Comparison of ENCODE assay signal across 8 mouse cellular contexts in genomic region chr1:135282536-135283286, GRCm38 (mm10). TPM values are rescaled to one million over a fixed set of nuclear protein-coding genes. Genes with fewer than 3 reads are reported as not detected.
DNase-seq lines count a peak whose midpoint lies in the region; ATAC-seq and TF ChIP-seq lines count a peak whose summit lies in the region.

No protein-coding gene starts in this region.

- TF ChIP-seq EP300 in ES-Bruce4 (IDR thresholded peaks at IDR 0.05; ENCODE audit: insufficient read depth, low read depth, low read length), result no peak

- whole genome bisulfite sequencing in forebrain, embryonic 15.5 days, result 31% methylated on average over 13 of the region's 13 CpGs
- 35% methylated on average over 13 of the region's 13 CpGs for WGBS in intestine, embryonic 14.5 days
- WGBS in macrophage (ENCODE audit: missing documents), result 0% methylated on average over 13 of the region's 13 CpGs

- DNase-seq in 416B (ENCODE audit: low read depth), result peak; percentile 85
- no peak for DNase-seq in intestine, embryonic 14.5 days (ENCODE audit: low spot score)
- no peak for DNase-seq in right cerebral cortex, postnatal 36 days (ENCODE audit: low spot score in 2 of 2)
- no peak for DNase-seq in spleen, postnatal 14 days (ENCODE audit: low spot score in 2 of 2)

- TF ChIP-seq POLR2A in ES-Bruce4 (IDR thresholded peaks at IDR 0.05; ENCODE audit: insufficient read depth, low read length), result no peak

- peaks cover 2% of the 10 kb centered on the region for H3K4me1 ChIP-seq in ES-Bruce4 (ENCODE audit: control insufficient read depth, insufficient read depth, low read length)
- H3K4me1 ChIP-seq in forebrain, embryonic 15.5 days, result peaks cover 30% of the 10 kb centered on the region
- peaks cover 18% of the 10 kb centered on the region for H3K4me1 ChIP-seq in intestine, embryonic 14.5 days (replicated peaks; ENCODE audit: control insufficient read depth, insufficient read depth, low read length)

- H3K9me3 ChIP-seq in ES-Bruce4 (replicated peaks; ENCODE audit: control insufficient read depth, insufficient read depth, low read length, poor library complexity, severe bottlenecking), result no peaks in the 10 kb centered on the region
- H3K9me3 ChIP-seq in forebrain, embryonic 15.5 days, result no peaks in the 10 kb centered on the region
- no peaks in the 10 kb centered on the region for H3K9me3 ChIP-seq in intestine, embryonic 14.5 days (ENCODE audit: control insufficient read depth, low read length)

- peak overlapping the region; percentile 91 for H3K9ac ChIP-seq in ES-Bruce4 (ENCODE audit: low read depth, poor library complexity, severe bottlenecking)
- H3K9ac ChIP-seq in forebrain, embryonic 15.5 days (replicated peaks), result peak overlapping the region; percentile 94
- peak overlapping the region; percentile 93 for H3K9ac ChIP-seq in intestine, embryonic 14.5 days (ENCODE audit: low read length)

- H3K79me2 ChIP-seq in macrophage (ENCODE audit: inconsistent target), result peaks cover 56% of the 10 kb centered on the region

- ATAC-seq in forebrain, embryonic 15.5 days (replicated peaks), result no peak
- ATAC-seq in intestine, embryonic 14.5 days (replicated peaks; ENCODE audit: low FRiP score, low TSS enrichment, low read depth), result no peak; the same call in 1 of the 2 replicates
- ATAC-seq in megakaryocyte-erythroid progenitor cell, adult 5-6 weeks (replicated peaks; ENCODE audit: low FRiP score, low TSS enrichment, poor library complexity, severe bottlenecking), result no peak

- H3K27me3 ChIP-seq in ES-Bruce4 (ENCODE audit: control insufficient read depth, insufficient read depth, low read length, poor library complexity, severe bottlenecking), result no peaks in the 10 kb centered on the region
- H3K27me3 ChIP-seq in forebrain, embryonic 15.5 days, result no peaks in the 10 kb centered on the region
- no peaks in the 10 kb centered on the region for H3K27me3 ChIP-seq in intestine, embryonic 14.5 days (replicated peaks; ENCODE audit: control insufficient read depth, insufficient read depth, low read length)

- H3K4me3 ChIP-seq in ES-Bruce4 (ENCODE audit: low read depth, low read length) (peak overlapping the region; percentile 96), macrophage (ENCODE audit: inconsistent target) (peak overlapping the region; percentile 91)
- peak overlapping the region; percentile 82 for H3K4me3 ChIP-seq in forebrain, embryonic 15.5 days
- peak overlapping the region; percentile 86 for H3K4me3 ChIP-seq in intestine, embryonic 14.5 days (ENCODE audit: low read depth, low read length)

- H3K27ac ChIP-seq in ES-Bruce4 (ENCODE audit: insufficient read depth, low read length), result no peak overlapping the region
- peak overlapping the region; percentile 93 for H3K27ac ChIP-seq in forebrain, embryonic 15.5 days (replicated peaks)
- peak overlapping the region; percentile 86 for H3K27ac ChIP-seq in intestine, embryonic 14.5 days (ENCODE audit: low read depth)
- peak overlapping the region; percentile 99 for H3K27ac ChIP-seq in macrophage

- no peak for TF ChIP-seq CTCF in ES-Bruce4 (IDR thresholded peaks at IDR 0.05; ENCODE audit: low read depth, low read length)

- H3K36me3 ChIP-seq in ES-Bruce4 (ENCODE audit: control insufficient read depth, insufficient read depth, low read length, poor library complexity, severe bottlenecking) (peaks cover 7% of the 10 kb centered on the region), macrophage (ENCODE audit: inconsistent target) (peaks cover 25% of the 10 kb centered on the region)
- H3K36me3 ChIP-seq in forebrain, embryonic 15.5 days, result peaks cover 7% of the 10 kb centered on the region; the same call in 1 of the 2 replicates
- H3K36me3 ChIP-seq in intestine, embryonic 14.5 days (ENCODE audit: control insufficient read depth, insufficient read depth, low read length), result peaks cover 24% of the 10 kb centered on the region

- peak overlapping the region; percentile 68 for H3K4me2 ChIP-seq in forebrain, embryonic 15.5 days (replicated peaks)
- H3K4me2 ChIP-seq in intestine, embryonic 14.5 days (ENCODE audit: low read length), result peak overlapping the region; percentile 63

RNA-seq across cellular contexts. Expression of gene Rnpep, which starts 1.2 kb away (rescaled TPM):
- 44.5 and 47.3 TPM in 2 replicates for polyA plus RNA-seq in ES-Bruce4 (2011; ENCODE audit: insufficient read depth, insufficient read length, low read depth, missing spikeins)
- 96.0 and 98.8 TPM in 2 replicates for polyA plus RNA-seq in forebrain, embryonic 15.5 days (2015; fragmentation: Nextera tagmentation; extraction: Ambion mirVana)
- polyA plus RNA-seq in intestine, embryonic 14.5 days (2014; fragmentation: Nextera tagmentation; extraction: Ambion mirVana), result 129 and 132 TPM in 2 replicates
- 100 to 1,000 TPM; 132 to 826 (median 489) TPM for total RNA-seq in macrophage (2018; cell fraction: chromatin; rRNA removed)
- 100 to 1,000 TPM; 171 to 358 (median 221) TPM for total RNA-seq in macrophage (2018; cell fraction: cytosol; rRNA removed)
- total RNA-seq in macrophage (2018; cell fraction: nucleus; rRNA removed), result 100 to 1,000 TPM; 164 to 630 (median 302) TPM
- polyA plus RNA-seq in macrophage (2018), result 213 to 249 TPM (median 229 TPM) in 3 replicates
- 29.7 and 53.8 TPM in 2 replicates for total RNA-seq in megakaryocyte-erythroid progenitor cell, adult 5-6 weeks (2014; fragmentation: Nextera tagmentation)
- total RNA-seq in megakaryocyte-erythroid progenitor cell, adult 5-6 weeks (2017), result 19.1 and 22.6 TPM in 2 replicates

RNA-seq across cellular contexts. Expression of gene Elf3, which starts 24.3 kb away (rescaled TPM):
- polyA plus RNA-seq in ES-Bruce4 (2011; ENCODE audit: insufficient read depth, insufficient read length, low read depth, missing spikeins) (36.6 and 37.3 TPM in 2 replicates), macrophage (2018) (not detected in 3 replicates)
- polyA plus RNA-seq in forebrain, embryonic 15.5 days (2015; fragmentation: Nextera tagmentation; extraction: Ambion mirVana), result 0.28 and 0.43 TPM in 2 replicates
- polyA plus RNA-seq in intestine, embryonic 14.5 days (2014; fragmentation: Nextera tagmentation; extraction: Ambion mirVana), result 160 and 169 TPM in 2 replicates
- total RNA-seq in macrophage (2018; cell fraction: chromatin; rRNA removed), result under 1 TPM in 2 of 26 experiments, not detected in 24; 0.37 to 0.42 TPM
- total RNA-seq in macrophage (2018; cell fraction: cytosol; rRNA removed), result not detected
- not detected for total RNA-seq in macrophage (2018; cell fraction: nucleus; rRNA removed)
- total RNA-seq in megakaryocyte-erythroid progenitor cell, adult 5-6 weeks (2014; fragmentation: Nextera tagmentation), result not detected in 2 replicates
- not detected in 2 replicates for total RNA-seq in megakaryocyte-erythroid progenitor cell, adult 5-6 weeks (2017)

RNA-seq across cellular contexts. Expression of gene Timm17a, which starts 30.9 kb away (rescaled TPM):
- polyA plus RNA-seq in ES-Bruce4 (2011; ENCODE audit: insufficient read depth, insufficient read length, low read depth, missing spikeins) (164 TPM in 2 replicates), macrophage (2018) (30.4 to 76.6 TPM (median 32.5 TPM) in 3 replicates)
- 141 and 151 TPM in 2 replicates for polyA plus RNA-seq in forebrain, embryonic 15.5 days (2015; fragmentation: Nextera tagmentation; extraction: Ambion mirVana)
- polyA plus RNA-seq in intestine, embryonic 14.5 days (2014; fragmentation: Nextera tagmentation; extraction: Ambion mirVana), result 229 and 234 TPM in 2 replicates
- 10 to 100 TPM in 17 of 26 experiments, 1 to 10 TPM in 9; 4.1 to 20.1 (median 14.3) TPM for total RNA-seq in macrophage (2018; cell fraction: chromatin; rRNA removed)
- total RNA-seq in macrophage (2018; cell fraction: cytosol; rRNA removed), result 10 to 100 TPM; 38.3 to 92.5 (median 59.6) TPM
- total RNA-seq in macrophage (2018; cell fraction: nucleus; rRNA removed), result 10 to 100 TPM in 18 of 26 experiments, 1 to 10 TPM in 8; 5.2 to 34.8 (median 14.0) TPM
- 98.7 and 119 TPM in 2 replicates for total RNA-seq in megakaryocyte-erythroid progenitor cell, adult 5-6 weeks (2014; fragmentation: Nextera tagmentation)
- total RNA-seq in megakaryocyte-erythroid progenitor cell, adult 5-6 weeks (2017), result 34.5 and 46.8 TPM in 2 replicates

RNA-seq across cellular contexts. Expression of gene Lmod1, which starts 41.9 kb away (rescaled TPM):
- polyA plus RNA-seq in ES-Bruce4 (2011; ENCODE audit: insufficient read depth, insufficient read length, low read depth, missing spikeins) (2.2 and 2.5 TPM in 2 replicates), macrophage (2018) (not detected in 3 replicates)
- polyA plus RNA-seq in forebrain, embryonic 15.5 days (2015; fragmentation: Nextera tagmentation; extraction: Ambion mirVana), result 0.27 and 0.42 TPM in 2 replicates
- polyA plus RNA-seq in intestine, embryonic 14.5 days (2014; fragmentation: Nextera tagmentation; extraction: Ambion mirVana), result 10.1 and 11.0 TPM in 2 replicates
- total RNA-seq in macrophage (2018; cell fraction: chromatin; rRNA removed), result under 1 TPM in 1 of 26 experiments, not detected in 25; 0.76 TPM
- total RNA-seq in macrophage (2018; cell fraction: cytosol; rRNA removed), result not detected
- under 1 TPM in 1 of 26 experiments, not detected in 25; 0.21 TPM for total RNA-seq in macrophage (2018; cell fraction: nucleus; rRNA removed)
- not detected in 2 replicates for total RNA-seq in megakaryocyte-erythroid progenitor cell, adult 5-6 weeks (2014; fragmentation: Nextera tagmentation)
- not detected in 2 replicates for total RNA-seq in megakaryocyte-erythroid progenitor cell, adult 5-6 weeks (2017)

Comparison
In these comparisons a context has a peak if more than half of its experiments do, and no peak if none do; other contexts are left out.
1. RNA of gene Elf3, which starts 24.3 kb away (polyA plus RNA-seq): 160 to 169 TPM in intestine, embryonic 14.5 days and 36.6 to 37.3 TPM in ES-Bruce4; 0.28 to 0.43 TPM in forebrain, embryonic 15.5 days and not detected in macrophage; every median in the first group is over 10 times any median in the second.
2. Peak in every context shown above with its lines, with median percentiles within 50 percentile points of each other: H3K4me3 ChIP-seq and H3K9ac ChIP-seq.